Mouse (Mus musculus): ENCODE measurements around the gene Khnyn.
A peak's percentile ranks its signal among the peaks of the same experiment; 100 is the strongest.

The Khnyn gene

GRCm38 (mm10) chr14:55873714-55874683 lies 10.7 kb upstream of the Khnyn start:
- DNase-seq: peak; percentile 78

- DNase-seq: no peak
Measured at GRCm38 (mm10) chr14:55877469-55878315, 7.1 kb upstream of the Khnyn start.

- no peak for DNase-seq
Measured at GRCm38 (mm10) chr14:55878316-55878940, 6.3 kb upstream of the Khnyn start.

GRCm38 (mm10) chr14:55879623-55880022 lies 5.1 kb upstream of the Khnyn start:
- peak; percentile 82 for DNase-seq

GRCm38 (mm10) chr14:55880982-55881381 lies 3.8 kb upstream of the Khnyn start:
- DNase-seq: no peak

- no peak for DNase-seq
Measured at GRCm38 (mm10) chr14:55882171-55882641, 2.5 kb upstream of the Khnyn start.

GRCm38 (mm10) chr14:55883149-55883661 lies 1.5 kb upstream of the Khnyn start:
- no peak for DNase-seq

- no peak for DNase-seq
Measured at GRCm38 (mm10) chr14:55883663-55884062, 1.1 kb upstream of the Khnyn start.

- peak; percentile 47 for DNase-seq
Measured at GRCm38 (mm10) chr14:55884166-55884565, 581 bp upstream of the Khnyn start, which contains the start of gene Cbln3. Gene Cbln3, minus strand, starts transcription at chr14:55884392.

- no peak for DNase-seq
Measured at GRCm38 (mm10) chr14:55885114-55885790, 505 bp downstream of the Khnyn start.

- DNase-seq: no peak
Measured at GRCm38 (mm10) chr14:55885791-55886271, 1.1 kb downstream of the Khnyn start.

- no peak for DNase-seq
Measured at GRCm38 (mm10) chr14:55886571-55887382, 2.0 kb downstream of the Khnyn start.

- no peak for DNase-seq
Measured at GRCm38 (mm10) chr14:55897671-55898070, 12.9 kb downstream of the Khnyn start.

- no peak for DNase-seq
Measured at GRCm38 (mm10) chr14:55898947-55899346, 14.2 kb downstream of the Khnyn start.

GRCm38 (mm10) chr14:55899701-55900413 lies 15.1 kb downstream of the Khnyn start, which contains the start of gene Sdr39u1:
Gene Sdr39u1, minus strand, starts transcription at chr14:55900293.
- peak; percentile 85 for DNase-seq

GRCm38 (mm10) chr14:55900414-55900755 lies 15.6 kb downstream of the Khnyn start:
- no peak for DNase-seq

GRCm38 (mm10) chr14:55905518-55905917 lies 20.8 kb downstream of the Khnyn start:
- no peak for DNase-seq

GRCm38 (mm10) chr14:55913406-55913805 lies 28.7 kb downstream of the Khnyn start:
- DNase-seq: no peak

GRCm38 (mm10) chr14:55918240-55919082 lies 33.7 kb downstream of the Khnyn start:
- peak; percentile 68 for DNase-seq

All from right cerebral cortex, postnatal 4 days (tissue).